Mouse (Mus musculus) bone marrow macrophage, adult 2 months (primary cell): ENCODE measurements around the gene Gcm2.

Experiments used
- CTCF ChIP-seq: IDR thresholded peaks from 2 replicates; pipeline ENCODE4 v1.5.1; 2012; ENCODE audit warnings: low read depth, mild to moderate bottlenecking, low read length, moderate library complexity
- POLR2A ChIP-seq: IDR thresholded peaks from 2 replicates; pipeline ENCODE4 v1.6.1; 2012; ENCODE audit warnings: mild to moderate bottlenecking, low read depth, low read length, borderline replicate concordance

DNA sequence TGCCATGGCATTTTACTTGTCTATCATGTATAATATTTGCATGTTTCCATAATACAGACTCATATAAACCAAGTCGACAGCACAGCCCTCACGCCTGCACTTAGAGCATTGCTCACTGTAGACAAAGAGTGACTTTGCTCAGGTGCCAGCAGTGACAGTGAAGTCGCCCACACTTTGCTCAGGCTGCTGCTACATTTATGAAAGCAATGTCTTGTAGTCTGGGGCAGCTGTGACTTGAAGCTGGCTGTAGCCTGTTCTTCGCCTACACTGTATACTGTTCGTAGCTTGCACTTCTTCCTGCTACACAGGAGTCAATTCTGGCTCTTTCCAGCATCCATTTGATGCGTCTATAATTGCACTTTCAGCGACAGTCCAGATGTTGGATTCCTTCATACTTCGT is 18.2 kb upstream of the Gcm2 start:
- TF ChIP-seq POLR2A = no peak
- no peak for TF ChIP-seq CTCF
